Mouse (Mus musculus): ENCODE results near the gene Fndc7. TPM values are rescaled to one million over a fixed set of nuclear protein-coding genes. Genes with fewer than 3 reads are reported as not detected.

Gene Fndc7
- total and polyA plus RNA-seq, 2 experiments from 2014 or later = not detected

DNA sequence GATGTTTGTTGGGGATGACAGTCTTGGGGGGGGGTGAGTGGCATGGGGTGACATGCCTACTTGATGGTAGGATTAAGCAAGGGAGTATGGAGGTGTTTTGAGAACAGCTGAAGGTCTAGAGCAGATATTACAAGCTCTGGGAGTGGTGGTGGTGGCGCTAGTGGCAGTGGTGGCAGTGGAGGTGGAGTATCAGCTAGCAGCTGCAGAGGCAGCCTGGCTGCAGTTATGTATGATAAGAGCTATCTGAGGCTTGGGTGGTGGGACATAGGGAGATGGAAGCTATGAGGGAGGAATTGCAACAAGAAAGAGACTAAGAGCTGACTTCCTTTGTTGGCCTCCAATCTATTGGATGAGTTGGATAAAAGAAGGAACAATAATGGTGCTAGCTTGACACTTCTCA is 32.0 kb upstream of the Fndc7 start:
- Histone ChIP-seq H3K9me3 (ENCODE audit: low read length) (no peaks in the 10 kb centered on the region), H3K27me3 (ENCODE audit: insufficient read depth, low read length) (no peaks in the 10 kb centered on the region), H3K4me1 (ENCODE audit: insufficient read depth, low read length) (no peaks in the 10 kb centered on the region), H3K9ac (replicated peaks; ENCODE audit: low read length, poor library complexity, severe bottlenecking) (no peak overlapping the region), H3K36me3 (ENCODE audit: insufficient read depth, low read length) (no peaks in the 10 kb centered on the region), H3K4me3 (ENCODE audit: low read depth, low read length) (no peak overlapping the region), H3K4me2 (ENCODE audit: low read depth, low read length, poor library complexity, severe bottlenecking) (no peak overlapping the region), H3K27ac (ENCODE audit: low read depth, low read length) (no peak overlapping the region)
- DNase-seq (ENCODE audit: low spot score) (no peak), ATAC-seq (ENCODE audit: low FRiP score) (no peak)
- TF ChIP-seq CTCF (IDR thresholded peaks at IDR 0.05) = no peak
- WGBS = 84% methylated on average over 1 of the region's 1 CpGs

DNA sequence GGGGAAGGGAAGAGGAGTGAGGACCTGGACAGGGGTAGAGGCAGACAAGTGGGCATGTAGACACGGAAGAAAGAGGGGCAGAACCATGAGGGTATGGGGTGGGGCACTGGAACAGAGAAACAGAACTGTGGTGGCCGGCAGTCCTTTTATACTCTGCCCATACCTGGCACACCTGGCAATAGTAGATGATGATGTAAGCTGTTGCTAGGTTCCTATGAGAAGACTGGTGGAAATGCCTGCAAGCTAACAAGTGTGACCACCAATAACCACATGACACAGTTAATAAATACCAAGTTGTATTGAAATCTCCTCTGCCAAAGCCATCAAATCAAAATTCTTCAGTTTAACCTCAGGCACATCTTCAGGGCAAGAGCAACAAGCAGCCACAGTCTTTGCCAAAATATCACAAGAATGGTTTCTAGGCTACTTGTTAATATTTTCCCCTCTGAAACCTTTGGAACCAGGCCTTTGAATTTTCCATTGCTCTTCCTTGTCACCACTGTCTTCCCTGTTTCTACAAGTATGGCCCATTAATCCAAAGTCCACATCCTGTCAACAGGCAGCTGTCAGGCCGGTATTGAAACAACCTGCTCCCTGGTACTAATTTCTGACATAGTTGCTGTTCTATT is 30.7 kb upstream of the Fndc7 start:
- H3K36me3 ChIP-seq (ENCODE audit: insufficient read depth, low read length) = no peaks in the 10 kb centered on the region
- WGBS = 91% methylated on average over 3 of the region's 3 CpGs
- DNase-seq (ENCODE audit: low spot score) = no peak
- H3K4me1 ChIP-seq (ENCODE audit: insufficient read depth, low read length) = no peaks in the 10 kb centered on the region
- H3K4me3 ChIP-seq (ENCODE audit: low read depth, low read length) = no peak overlapping the region
- ATAC-seq (ENCODE audit: low FRiP score) = no peak
- H3K9me3 ChIP-seq (ENCODE audit: low read length) = no peaks in the 10 kb centered on the region
- H3K27me3 ChIP-seq (ENCODE audit: insufficient read depth, low read length) = no peaks in the 10 kb centered on the region
- H3K4me2 ChIP-seq (ENCODE audit: low read depth, low read length, poor library complexity, severe bottlenecking) = no peak overlapping the region
- H3K9ac ChIP-seq (replicated peaks; ENCODE audit: low read length, poor library complexity, severe bottlenecking) = no peak overlapping the region
- H3K27ac ChIP-seq (ENCODE audit: low read depth, low read length) = no peak overlapping the region
- TF ChIP-seq CTCF (IDR thresholded peaks at IDR 0.05) = no peak

DNA sequence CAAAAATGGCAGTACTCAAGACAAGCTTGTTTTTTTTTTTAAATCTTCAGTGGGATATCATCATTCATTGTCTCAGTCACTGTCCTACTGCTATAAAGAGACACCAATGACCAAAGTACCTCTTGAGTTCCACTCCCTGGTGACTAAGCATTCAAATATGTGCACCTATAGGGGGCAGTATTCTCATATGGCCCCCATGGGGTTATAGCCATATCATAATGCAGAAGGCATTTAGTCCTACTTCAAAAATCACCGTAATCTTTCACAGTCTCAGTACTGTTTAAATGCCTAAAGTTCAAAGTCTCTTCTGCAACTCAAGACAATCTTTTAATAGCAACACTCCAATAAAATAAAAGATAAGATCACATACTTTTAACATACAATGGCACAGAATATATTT is 29.0 kb upstream of the Fndc7 start:
- DNase-seq (ENCODE audit: low spot score) (no peak), ATAC-seq (ENCODE audit: low FRiP score) (no peak)
- Histone ChIP-seq H3K27ac (ENCODE audit: low read depth, low read length) (no peak overlapping the region), H3K4me1 (ENCODE audit: insufficient read depth, low read length) (no peaks in the 10 kb centered on the region), H3K4me2 (ENCODE audit: low read depth, low read length, poor library complexity, severe bottlenecking) (no peak overlapping the region), H3K27me3 (ENCODE audit: insufficient read depth, low read length) (no peaks in the 10 kb centered on the region), H3K9ac (replicated peaks; ENCODE audit: low read length, poor library complexity, severe bottlenecking) (no peak overlapping the region), H3K36me3 (ENCODE audit: insufficient read depth, low read length) (no peaks in the 10 kb centered on the region), H3K9me3 (ENCODE audit: low read length) (no peaks in the 10 kb centered on the region), H3K4me3 (ENCODE audit: low read depth, low read length) (no peak overlapping the region)
- no peak for TF ChIP-seq CTCF (IDR thresholded peaks at IDR 0.05)
- WGBS = 93% methylated on average over 1 of the region's 1 CpGs

- Histone ChIP-seq H3K4me3 (ENCODE audit: low read depth, low read length) (no peak overlapping the region), H3K27me3 (ENCODE audit: insufficient read depth, low read length) (no peaks in the 10 kb centered on the region), H3K9me3 (ENCODE audit: low read length) (no peaks in the 10 kb centered on the region), H3K4me2 (ENCODE audit: low read depth, low read length, poor library complexity, severe bottlenecking) (no peak overlapping the region), H3K9ac (replicated peaks; ENCODE audit: low read length, poor library complexity, severe bottlenecking) (no peak overlapping the region), H3K4me1 (ENCODE audit: insufficient read depth, low read length) (no peaks in the 10 kb centered on the region), H3K27ac (ENCODE audit: low read depth, low read length) (no peak overlapping the region), H3K36me3 (ENCODE audit: insufficient read depth, low read length) (no peaks in the 10 kb centered on the region)
- DNase-seq (ENCODE audit: low spot score) (no peak), ATAC-seq (ENCODE audit: low FRiP score) (no peak)
- TF ChIP-seq CTCF (IDR thresholded peaks at IDR 0.05) = no peak
- WGBS = 54% methylated on average over 3 of the region's 3 CpGs
Measured at GRCm38 (mm10) chr3:108917986-108918385, 28.2 kb upstream of the Fndc7 start.

DNA sequence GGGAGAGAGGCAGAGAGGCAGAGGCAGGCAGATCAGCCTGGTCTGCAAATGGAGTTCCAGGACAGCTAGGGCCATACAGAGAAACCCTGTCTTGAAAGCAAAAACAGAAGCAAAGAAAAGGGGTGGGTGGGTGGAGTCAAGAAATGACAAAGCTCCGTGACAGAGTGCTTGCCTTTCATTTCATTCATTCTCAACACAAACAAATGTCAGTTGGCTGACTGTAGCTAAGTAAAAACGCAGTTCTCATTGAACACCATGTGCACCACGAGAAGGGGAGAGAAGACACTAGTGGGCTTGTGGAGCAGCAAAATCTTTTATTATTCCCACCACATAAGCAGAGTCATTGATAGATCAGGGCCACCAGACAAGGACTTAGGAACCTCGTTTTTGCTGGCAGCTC is 27.0 kb upstream of the Fndc7 start:
- no peak for DNase-seq (ENCODE audit: low spot score)
- no peak for TF ChIP-seq CTCF (IDR thresholded peaks at IDR 0.05)
- no peak for ATAC-seq (ENCODE audit: low FRiP score)

GRCm38 (mm10) chr3:108915999-108916398 is 26.2 kb upstream of the Fndc7 start:
- ATAC-seq (ENCODE audit: low FRiP score) (no peak), DNase-seq (ENCODE audit: low spot score) (no peak)
- no peaks in the 10 kb centered on the region for H3K27me3 ChIP-seq (ENCODE audit: insufficient read depth, low read length)
- H3K9me3 ChIP-seq (ENCODE audit: low read length) = no peaks in the 10 kb centered on the region
- no peak overlapping the region for H3K4me3 ChIP-seq (ENCODE audit: low read depth, low read length)
- no peak overlapping the region for H3K9ac ChIP-seq (replicated peaks; ENCODE audit: low read length, poor library complexity, severe bottlenecking)
- no peak overlapping the region for H3K27ac ChIP-seq (ENCODE audit: low read depth, low read length)
- H3K4me2 ChIP-seq (ENCODE audit: low read depth, low read length, poor library complexity, severe bottlenecking) = no peak overlapping the region
- H3K4me1 ChIP-seq (ENCODE audit: insufficient read depth, low read length) = no peaks in the 10 kb centered on the region
- TF ChIP-seq CTCF (IDR thresholded peaks at IDR 0.05) = no peak
- 81% methylated on average over 1 of the region's 1 CpGs for WGBS
- no peaks in the 10 kb centered on the region for H3K36me3 ChIP-seq (ENCODE audit: insufficient read depth, low read length)

More for the DNA sequence above, 27.0 kb upstream of the Fndc7 start:
- H3K4me2 ChIP-seq (ENCODE audit: low read depth, low read length, poor library complexity, severe bottlenecking) = no peak overlapping the region
- H3K9me3 ChIP-seq (ENCODE audit: low read length) = no peaks in the 10 kb centered on the region
- no peaks in the 10 kb centered on the region for H3K4me1 ChIP-seq (ENCODE audit: insufficient read depth, low read length)
- no peak overlapping the region for H3K27ac ChIP-seq (ENCODE audit: low read depth, low read length)
- H3K4me3 ChIP-seq (ENCODE audit: low read depth, low read length) = no peak overlapping the region
- no peaks in the 10 kb centered on the region for H3K36me3 ChIP-seq (ENCODE audit: insufficient read depth, low read length)
- no peak overlapping the region for H3K9ac ChIP-seq (replicated peaks; ENCODE audit: low read length, poor library complexity, severe bottlenecking)
- 31% methylated on average over 4 of the region's 4 CpGs for WGBS
- no peaks in the 10 kb centered on the region for H3K27me3 ChIP-seq (ENCODE audit: insufficient read depth, low read length)

Data from midbrain, postnatal 0 days (tissue).